Mouse (Mus musculus): ENCODE results near the gene Afg1l.

The Afg1l gene

DNA sequence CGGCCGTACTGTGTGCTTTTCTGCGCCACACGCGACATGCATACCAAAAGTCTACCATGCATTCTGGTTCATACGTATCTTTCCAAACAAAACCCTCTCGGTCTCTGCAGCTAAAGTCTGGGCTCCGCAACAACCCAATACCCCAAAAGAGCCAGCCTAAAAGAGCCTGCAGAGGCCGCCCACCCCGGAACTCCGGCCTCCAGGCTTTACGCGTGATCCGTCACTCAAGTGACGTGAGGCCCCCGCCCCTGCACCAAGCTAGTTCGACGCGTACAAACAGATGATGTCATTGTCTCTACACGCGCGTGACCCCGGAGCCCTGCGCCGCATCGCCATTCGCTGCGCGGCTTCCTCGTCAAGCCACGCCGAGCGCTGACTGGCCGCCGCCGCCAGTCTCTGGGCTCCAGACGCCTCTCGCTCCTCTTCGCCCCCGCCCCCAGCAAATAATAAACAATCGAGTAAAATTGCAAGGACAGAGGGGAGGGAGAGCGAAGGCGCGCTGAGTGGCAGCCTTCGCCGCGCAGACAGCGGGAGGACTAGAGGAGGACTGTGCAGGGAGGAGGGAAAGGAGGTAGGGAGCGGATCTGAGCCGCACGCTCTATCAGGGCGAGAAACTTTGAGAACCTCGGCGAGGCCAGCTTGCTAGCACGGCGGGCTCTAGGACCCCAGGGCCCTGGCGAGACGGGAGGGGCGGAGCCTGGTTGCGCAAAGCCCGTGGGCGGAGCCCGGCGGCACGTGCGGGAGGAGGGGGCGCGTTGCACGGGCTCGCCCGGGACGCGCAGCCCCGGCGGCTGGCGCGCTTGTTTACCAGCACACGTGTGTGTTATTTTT lies 200.7 kb downstream of the Afg1l start:
- in situ Hi-C loops (cut with MboI; ENCODE audit: low pct_unique_long_range_greater_than_20kb in 1 of 2, low sequenced_read_pairs in 2 of 2, unreplicated experiment in 1 of 2) = loop anchor here (25.0 kb wide), 3 partner anchors 140 to 565 kb away; partner anchors contain the start of genes Ccdc162 (in 1 of the 2), Cep57l1 (in 1 of the 2) and Sesn1 (in 1 of the 2)

GRCm38 (mm10) chr10:42276507-42277345 lies 201.6 kb downstream of the Afg1l start, which contains the start of gene Foxo3:
Gene Foxo3 (minus strand): TSS chr10:42276755.
- in situ Hi-C loops (cut with MboI; ENCODE audit: low pct_unique_long_range_greater_than_20kb in 1 of 2, low sequenced_read_pairs in 2 of 2, unreplicated experiment in 1 of 2) = loop anchor here (25.0 kb wide), 3 partner anchors 139 to 564 kb away; partner anchors contain the start of genes Ccdc162 (in 1 of the 2), Cep57l1 (in 1 of the 2) and Sesn1 (in 1 of the 2)

DNA sequence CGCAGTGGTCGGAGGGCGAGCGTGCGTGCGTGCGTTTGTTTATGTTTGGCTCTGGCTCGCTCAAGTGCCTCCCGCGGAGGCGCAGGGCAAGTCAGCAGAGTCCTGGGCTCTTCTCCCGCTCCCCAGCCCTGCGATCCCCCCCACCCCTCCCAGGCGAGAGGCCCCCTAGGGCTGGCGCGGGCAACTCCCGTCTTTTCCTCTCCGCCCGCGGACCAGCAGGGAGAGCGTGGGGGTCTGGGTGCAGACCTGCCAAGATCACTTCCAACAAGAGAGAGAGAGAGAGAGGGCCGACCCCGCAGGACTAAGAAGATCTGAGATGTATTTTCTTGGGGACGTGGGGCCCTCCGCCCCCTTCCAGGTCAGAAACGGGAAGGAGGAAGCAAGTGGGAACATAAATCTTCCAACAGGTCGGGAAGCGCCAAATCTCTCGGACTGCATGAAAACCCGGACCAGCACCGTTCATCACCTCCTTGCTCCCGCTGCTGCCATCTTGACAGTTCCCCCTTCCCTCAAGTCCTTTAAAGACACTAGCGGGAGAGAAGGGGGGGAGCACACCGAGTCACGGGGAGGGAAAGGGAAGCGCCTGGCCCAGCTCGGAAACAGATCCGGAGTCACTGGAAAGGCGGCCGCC lies 202.4 kb downstream of the Afg1l start:
- in situ Hi-C loops (cut with MboI; ENCODE audit: low pct_unique_long_range_greater_than_20kb in 1 of 2, low sequenced_read_pairs in 2 of 2, unreplicated experiment in 1 of 2) = loop anchor here (25.0 kb wide), 3 partner anchors 139 to 564 kb away; partner anchors contain the start of genes Ccdc162 (in 1 of the 2), Cep57l1 (in 1 of the 2) and Sesn1 (in 1 of the 2)

- in situ Hi-C loops (cut with MboI; ENCODE audit: low pct_unique_long_range_greater_than_20kb in 1 of 2, low sequenced_read_pairs in 2 of 2, unreplicated experiment in 1 of 2) = loop anchor here (25.0 kb wide), 3 partner anchors 138 to 563 kb away; partner anchors contain the start of genes Ccdc162 (in 1 of the 2), Cep57l1 (in 1 of the 2) and Sesn1 (in 1 of the 2)
Measured at GRCm38 (mm10) chr10:42275401-42275870, 202.9 kb downstream of the Afg1l start.

- in situ Hi-C loops (cut with MboI; ENCODE audit: low pct_unique_long_range_greater_than_20kb in 1 of 2, low sequenced_read_pairs in 2 of 2, unreplicated experiment in 1 of 2) = loop anchor here (25.0 kb wide), 3 partner anchors 138 to 563 kb away; partner anchors contain the start of genes Ccdc162 (in 1 of the 2), Cep57l1 (in 1 of the 2) and Sesn1 (in 1 of the 2)
Measured at GRCm38 (mm10) chr10:42274712-42275400, 203.5 kb downstream of the Afg1l start.

DNA sequence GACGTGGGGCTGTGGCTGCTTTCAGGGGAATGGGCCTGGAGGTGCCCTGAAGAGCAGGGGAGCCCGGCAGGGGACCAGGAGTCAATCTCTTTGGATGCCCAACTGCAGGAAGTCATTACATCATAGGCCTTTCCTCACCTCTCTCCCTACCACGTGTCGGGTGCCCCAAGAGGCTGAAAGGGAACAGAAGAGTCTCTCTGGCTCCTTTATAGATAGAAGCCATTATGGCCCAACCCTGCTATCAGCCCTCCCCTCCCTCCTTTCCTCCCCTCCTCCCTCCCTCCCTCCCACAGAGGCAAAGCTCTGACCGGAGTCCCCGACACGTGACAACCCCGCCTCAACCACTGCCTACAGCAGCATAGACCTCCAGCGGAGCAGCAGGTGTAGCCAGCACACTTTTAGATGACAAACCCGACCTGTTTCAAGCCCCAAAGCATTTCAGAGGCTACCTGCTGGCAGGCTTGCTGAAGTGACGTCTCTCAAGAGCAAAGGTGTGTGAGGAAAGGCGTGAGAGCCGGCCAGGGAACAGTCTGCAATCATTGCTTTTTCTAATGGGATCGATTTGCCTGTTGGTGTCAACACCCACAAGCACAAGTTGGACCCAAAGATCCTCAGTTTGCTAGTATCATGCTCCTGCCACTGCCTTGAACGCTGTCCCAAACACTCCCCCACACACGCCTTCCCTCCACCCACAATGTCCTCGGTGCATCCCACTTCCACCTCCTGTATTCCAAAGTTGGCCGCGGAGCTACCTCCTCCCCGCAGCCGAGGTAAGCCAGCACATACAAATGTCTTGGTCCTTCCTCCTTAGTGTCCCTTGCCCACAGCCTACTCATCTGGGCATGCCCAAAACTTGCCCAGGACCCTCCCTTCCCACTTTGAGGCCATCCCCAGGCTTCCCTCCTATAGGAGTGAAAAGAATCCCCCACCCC lies 204.3 kb downstream of the Afg1l start:
- in situ Hi-C loops (cut with MboI; ENCODE audit: low pct_unique_long_range_greater_than_20kb in 1 of 2, low sequenced_read_pairs in 2 of 2, unreplicated experiment in 1 of 2) = no loop called here

DNA sequence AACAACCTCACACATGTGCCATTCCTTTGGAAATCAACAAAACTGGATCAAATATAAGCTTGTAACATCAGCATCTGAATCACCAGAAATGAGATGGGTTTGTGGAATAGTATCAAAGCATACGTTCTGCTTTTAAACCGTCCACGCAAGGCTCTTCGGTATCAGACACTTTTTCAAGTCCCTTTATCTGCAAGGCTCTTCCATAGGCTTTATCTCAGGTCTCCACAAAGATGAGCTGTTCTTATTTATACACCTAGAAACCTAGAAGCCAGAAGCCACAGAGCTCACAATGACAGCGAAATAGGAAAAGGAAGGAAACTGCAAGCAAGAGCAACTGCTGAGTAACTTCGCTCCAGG lies 205.0 kb downstream of the Afg1l start:
- in situ Hi-C loops (cut with MboI; ENCODE audit: low pct_unique_long_range_greater_than_20kb in 1 of 2, low sequenced_read_pairs in 2 of 2, unreplicated experiment in 1 of 2) = no loop called here

- in situ Hi-C loops (cut with MboI; ENCODE audit: low pct_unique_long_range_greater_than_20kb in 1 of 2, low sequenced_read_pairs in 2 of 2, unreplicated experiment in 1 of 2) = no loop called here
Measured at GRCm38 (mm10) chr10:42271454-42272230, 206.7 kb downstream of the Afg1l start.

- in situ Hi-C loops (cut with MboI; ENCODE audit: low pct_unique_long_range_greater_than_20kb in 1 of 2, low sequenced_read_pairs in 2 of 2, unreplicated experiment in 1 of 2) = no loop called here
Measured at GRCm38 (mm10) chr10:42270277-42271083, 207.9 kb downstream of the Afg1l start.

DNA sequence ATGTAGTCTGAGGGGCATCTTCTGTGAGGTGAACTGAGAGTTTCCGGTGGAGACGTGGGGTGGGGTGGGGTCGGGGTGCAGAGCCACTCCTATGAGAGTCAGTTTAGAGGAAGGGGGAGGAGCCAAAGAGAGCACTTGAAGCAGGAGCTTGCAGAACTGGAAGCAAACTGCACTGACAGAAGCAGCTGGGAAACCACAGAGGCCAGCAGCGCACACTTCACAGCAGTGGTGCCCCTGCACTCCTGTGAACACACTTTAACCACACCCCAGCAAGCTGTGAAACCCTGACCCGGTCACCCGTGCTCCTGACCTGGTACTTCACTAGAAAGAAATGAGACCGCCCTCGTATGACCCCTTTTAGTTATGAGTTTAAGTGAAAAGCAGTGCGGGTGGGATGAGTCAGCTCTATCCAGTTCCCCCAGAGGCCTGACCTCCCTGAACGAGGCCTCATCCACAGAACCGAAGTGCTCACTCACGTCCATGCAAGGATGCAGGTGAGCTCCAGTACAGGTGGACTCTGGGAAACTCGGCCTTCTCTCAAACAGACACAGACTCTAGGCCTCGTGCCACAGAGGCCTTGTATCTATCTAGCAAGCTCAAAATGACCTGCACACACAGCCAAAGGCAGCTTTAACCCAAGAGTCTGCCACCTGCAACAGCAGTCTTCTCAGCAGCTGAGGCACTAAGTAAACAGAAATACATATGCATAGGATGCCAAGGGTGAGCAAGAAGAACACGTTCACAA lies 208.9 kb downstream of the Afg1l start:
- in situ Hi-C loops (cut with MboI; ENCODE audit: low pct_unique_long_range_greater_than_20kb in 1 of 2, low sequenced_read_pairs in 2 of 2, unreplicated experiment in 1 of 2) = no loop called here

DNA sequence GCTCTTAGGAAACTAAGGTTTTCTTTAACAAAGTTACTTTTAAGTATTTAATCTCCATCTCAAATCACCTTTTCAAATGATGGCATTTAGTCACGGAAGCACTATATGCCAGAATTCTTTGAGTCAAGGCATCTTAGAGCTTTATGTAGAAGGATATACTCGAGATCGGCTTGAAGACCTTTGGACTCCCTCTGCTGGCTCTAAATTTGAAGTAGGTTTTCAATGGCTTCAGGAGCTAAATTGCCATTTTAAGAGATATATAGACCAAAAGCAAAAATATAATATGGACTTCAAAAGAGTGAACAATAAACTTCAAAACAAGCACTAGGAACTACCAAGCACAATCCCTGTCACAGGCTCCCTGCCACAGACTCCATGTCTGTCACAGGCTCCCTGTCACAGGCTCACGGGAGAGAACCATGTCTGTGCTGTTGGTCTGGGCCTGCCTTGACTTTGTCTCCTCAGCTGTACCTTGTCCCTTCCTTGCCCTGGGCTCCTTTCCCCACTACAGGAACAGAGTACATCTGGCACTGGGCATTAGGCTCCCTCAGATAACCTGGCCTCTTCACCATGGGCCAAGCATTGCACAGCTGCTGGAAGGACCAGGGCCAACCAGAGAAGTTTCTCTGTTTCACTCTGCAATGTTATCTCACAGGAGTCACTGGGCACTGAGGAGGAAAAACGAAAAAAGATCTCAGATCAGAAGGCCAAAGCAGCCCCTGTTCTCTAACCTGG lies 210.4 kb downstream of the Afg1l start:
- in situ Hi-C loops (cut with MboI; ENCODE audit: low pct_unique_long_range_greater_than_20kb in 1 of 2, low sequenced_read_pairs in 2 of 2, unreplicated experiment in 1 of 2) = no loop called here

DNA sequence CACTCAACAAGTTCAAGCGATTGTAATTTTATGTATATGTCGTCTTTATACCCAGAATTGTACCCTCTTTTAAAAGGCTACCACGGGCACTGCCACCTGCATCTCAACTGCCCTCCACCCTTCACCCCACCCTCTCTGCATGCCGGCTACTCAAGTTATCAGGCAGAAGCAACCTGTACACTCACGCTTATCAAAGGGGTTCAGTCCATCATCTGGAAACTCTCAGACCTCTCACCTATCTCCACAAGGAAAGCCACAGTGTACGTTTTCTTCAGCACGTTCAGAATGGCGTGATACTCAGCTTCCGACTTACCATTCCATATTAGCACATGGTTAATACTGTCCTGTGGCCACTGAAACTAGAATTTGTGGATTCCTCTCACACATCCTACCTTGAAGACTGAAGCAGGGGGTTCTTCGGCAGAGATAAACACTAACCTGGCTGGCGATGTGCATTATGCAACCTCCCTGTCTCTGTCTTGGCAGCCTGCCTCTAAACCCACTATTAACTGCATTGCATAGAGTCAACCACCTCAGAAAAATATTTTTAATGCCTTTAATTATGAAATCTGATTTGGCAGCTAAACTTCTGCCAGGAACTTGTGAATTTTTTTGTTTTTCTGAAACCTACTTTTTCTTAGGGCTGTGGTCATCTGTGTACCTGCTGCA lies 213.2 kb downstream of the Afg1l start:
- in situ Hi-C loops (cut with MboI; ENCODE audit: low pct_unique_long_range_greater_than_20kb in 1 of 2, low sequenced_read_pairs in 2 of 2, unreplicated experiment in 1 of 2) = no loop called here

DNA sequence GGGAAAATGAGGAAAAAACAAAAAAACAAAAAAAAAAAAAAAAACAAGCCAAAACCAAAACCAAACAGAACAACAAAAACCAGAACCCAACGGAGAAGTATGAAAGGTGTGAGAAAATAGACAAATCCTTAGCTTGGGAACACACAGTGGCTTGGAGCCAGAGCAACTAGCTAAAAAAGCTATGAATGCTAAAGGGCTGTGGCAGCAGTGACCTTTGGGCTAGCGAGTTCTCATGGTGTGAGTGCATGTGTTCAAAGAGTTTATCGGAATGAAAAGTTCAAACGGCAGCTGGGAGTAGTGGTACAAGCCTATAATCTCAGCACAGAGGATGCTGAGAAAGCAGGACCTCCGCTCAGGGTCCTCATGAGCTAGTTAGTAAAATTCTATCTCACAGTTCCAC lies 214.2 kb downstream of the Afg1l start:
- in situ Hi-C loops (cut with MboI; ENCODE audit: low pct_unique_long_range_greater_than_20kb in 1 of 2, low sequenced_read_pairs in 2 of 2, unreplicated experiment in 1 of 2) = no loop called here

- in situ Hi-C loops (cut with MboI; ENCODE audit: low pct_unique_long_range_greater_than_20kb in 1 of 2, low sequenced_read_pairs in 2 of 2, unreplicated experiment in 1 of 2) = no loop called here
Measured at GRCm38 (mm10) chr10:42263701-42264100, 214.7 kb downstream of the Afg1l start.

All from mouse embryonic stem cell (cell line).